Mouse (Mus musculus): ENCODE data around the gene Tmcc1. TPM values are rescaled to one million over a fixed set of nuclear protein-coding genes. Genes with fewer than 3 reads are reported as not detected.

Gene Tmcc1
- polyA plus RNA-seq, 1 experiment, result 24.4 TPM

GRCm38 (mm10) chr6:115983306-115984038, 209.8 kb downstream of the Tmcc1 start:
- Histone ChIP-seq H3K4me1 (replicated peaks; ENCODE audit: control insufficient read depth, insufficient read depth, low read length) (peaks cover 47% of the 10 kb centered on the region), H3K36me3 (ENCODE audit: control insufficient read depth, insufficient read depth, low read length) (peaks cover 14% of the 10 kb centered on the region), H3K27me3 (ENCODE audit: control insufficient read depth, insufficient read depth, low read length) (no peaks in the 10 kb centered on the region), H3K4me3 (ENCODE audit: control insufficient read depth, insufficient read depth, low read length) (no peak overlapping the region), H3K27ac (ENCODE audit: control insufficient read depth, insufficient read depth, low read length) (no peak overlapping the region)
- DNase-seq, result no peak
- TF ChIP-seq CTCF (IDR thresholded peaks at IDR 0.05; ENCODE audit: borderline replicate concordance, control insufficient read depth, extremely low read depth, insufficient read depth, low read length, poor library complexity) (no peak), POLR2A (IDR thresholded peaks at IDR 0.05; ENCODE audit: control insufficient read depth, extremely low read depth, insufficient read depth, low read length, poor library complexity) (no peak)
- WGBS, result 96% methylated on average over 12 of the region's 12 CpGs

- WGBS, result 89% methylated on average over 7 of the region's 7 CpGs
Observed at GRCm38 (mm10) chr6:115982889-115983288, 210.4 kb downstream of the Tmcc1 start.

GRCm38 (mm10) chr6:115978596-115978995, 214.7 kb downstream of the Tmcc1 start:
- H3K4me1 ChIP-seq (replicated peaks; ENCODE audit: control insufficient read depth, insufficient read depth, low read length), result peaks cover 11% of the 10 kb centered on the region
- peaks cover 49% of the 10 kb centered on the region for H3K36me3 ChIP-seq (ENCODE audit: control insufficient read depth, insufficient read depth, low read length)
- no peak for TF ChIP-seq POLR2A (IDR thresholded peaks at IDR 0.05; ENCODE audit: control insufficient read depth, extremely low read depth, insufficient read depth, low read length, poor library complexity)
- TF ChIP-seq CTCF (IDR thresholded peaks at IDR 0.05; ENCODE audit: borderline replicate concordance, control insufficient read depth, extremely low read depth, insufficient read depth, low read length, poor library complexity), result no peak
- no peak overlapping the region for H3K27ac ChIP-seq (ENCODE audit: control insufficient read depth, insufficient read depth, low read length)
- H3K4me3 ChIP-seq (ENCODE audit: control insufficient read depth, insufficient read depth, low read length), result no peak overlapping the region
- H3K27me3 ChIP-seq (ENCODE audit: control insufficient read depth, insufficient read depth, low read length), result no peaks in the 10 kb centered on the region
- DNase-seq, result no peak
- WGBS, result 96% methylated on average over 8 of the region's 8 CpGs

More at GRCm38 (mm10) chr6:115982889-115983288, 210.4 kb downstream of the Tmcc1 start:
- H3K4me3 ChIP-seq (ENCODE audit: control insufficient read depth, insufficient read depth, low read length), result no peak overlapping the region
- H3K36me3 ChIP-seq (ENCODE audit: control insufficient read depth, insufficient read depth, low read length), result peaks cover 18% of the 10 kb centered on the region
- no peak overlapping the region for H3K27ac ChIP-seq (ENCODE audit: control insufficient read depth, insufficient read depth, low read length)
- H3K27me3 ChIP-seq (ENCODE audit: control insufficient read depth, insufficient read depth, low read length), result no peaks in the 10 kb centered on the region
- TF ChIP-seq POLR2A (IDR thresholded peaks at IDR 0.05; ENCODE audit: control insufficient read depth, extremely low read depth, insufficient read depth, low read length, poor library complexity) (no peak), CTCF (IDR thresholded peaks at IDR 0.05; ENCODE audit: borderline replicate concordance, control insufficient read depth, extremely low read depth, insufficient read depth, low read length, poor library complexity) (no peak)
- no peak for DNase-seq
- peaks cover 41% of the 10 kb centered on the region for H3K4me1 ChIP-seq (replicated peaks; ENCODE audit: control insufficient read depth, insufficient read depth, low read length)

GRCm38 (mm10) chr6:115977810-115978209, 215.5 kb downstream of the Tmcc1 start:
- H3K36me3 ChIP-seq (ENCODE audit: control insufficient read depth, insufficient read depth, low read length), result peaks cover 49% of the 10 kb centered on the region
- no peak overlapping the region for H3K4me3 ChIP-seq (ENCODE audit: control insufficient read depth, insufficient read depth, low read length)
- no peak for TF ChIP-seq CTCF (IDR thresholded peaks at IDR 0.05; ENCODE audit: borderline replicate concordance, control insufficient read depth, extremely low read depth, insufficient read depth, low read length, poor library complexity)
- TF ChIP-seq POLR2A (IDR thresholded peaks at IDR 0.05; ENCODE audit: control insufficient read depth, extremely low read depth, insufficient read depth, low read length, poor library complexity), result no peak
- no peaks in the 10 kb centered on the region for H3K27me3 ChIP-seq (ENCODE audit: control insufficient read depth, insufficient read depth, low read length)
- no peak overlapping the region for H3K27ac ChIP-seq (ENCODE audit: control insufficient read depth, insufficient read depth, low read length)
- DNase-seq, result no peak
- peaks cover 19% of the 10 kb centered on the region for H3K4me1 ChIP-seq (replicated peaks; ENCODE audit: control insufficient read depth, insufficient read depth, low read length)
- WGBS, result 85% methylated on average over 15 of the region's 15 CpGs

GRCm38 (mm10) chr6:115975606-115976005, 217.7 kb downstream of the Tmcc1 start:
- TF ChIP-seq POLR2A (IDR thresholded peaks at IDR 0.05; ENCODE audit: control insufficient read depth, extremely low read depth, insufficient read depth, low read length, poor library complexity) (no peak), CTCF (IDR thresholded peaks at IDR 0.05; ENCODE audit: borderline replicate concordance, control insufficient read depth, extremely low read depth, insufficient read depth, low read length, poor library complexity) (no peak)
- 93% methylated on average over 8 of the region's 8 CpGs for WGBS
- Histone ChIP-seq H3K27ac (ENCODE audit: control insufficient read depth, insufficient read depth, low read length) (no peak overlapping the region), H3K27me3 (ENCODE audit: control insufficient read depth, insufficient read depth, low read length) (no peaks in the 10 kb centered on the region), H3K4me1 (replicated peaks; ENCODE audit: control insufficient read depth, insufficient read depth, low read length) (peaks cover 38% of the 10 kb centered on the region), H3K4me3 (ENCODE audit: control insufficient read depth, insufficient read depth, low read length) (no peak overlapping the region), H3K36me3 (ENCODE audit: control insufficient read depth, insufficient read depth, low read length) (peaks cover 49% of the 10 kb centered on the region)
- DNase-seq, result no peak

GRCm38 (mm10) chr6:115973881-115974662, 219.2 kb downstream of the Tmcc1 start:
- peaks cover 52% of the 10 kb centered on the region for H3K4me1 ChIP-seq (replicated peaks; ENCODE audit: control insufficient read depth, insufficient read depth, low read length)

More at GRCm38 (mm10) chr6:115973881-115974662, 219.2 kb downstream of the Tmcc1 start:
- no peak for DNase-seq
- Histone ChIP-seq H3K27ac (ENCODE audit: control insufficient read depth, insufficient read depth, low read length) (no peak overlapping the region), H3K36me3 (ENCODE audit: control insufficient read depth, insufficient read depth, low read length) (peaks cover 34% of the 10 kb centered on the region), H3K27me3 (ENCODE audit: control insufficient read depth, insufficient read depth, low read length) (no peaks in the 10 kb centered on the region), H3K4me3 (ENCODE audit: control insufficient read depth, insufficient read depth, low read length) (no peak overlapping the region)
- WGBS, result 94% methylated on average over 16 of the region's 16 CpGs
- TF ChIP-seq POLR2A (IDR thresholded peaks at IDR 0.05; ENCODE audit: control insufficient read depth, extremely low read depth, insufficient read depth, low read length, poor library complexity), result no peak
- no peak for TF ChIP-seq CTCF (IDR thresholded peaks at IDR 0.05; ENCODE audit: borderline replicate concordance, control insufficient read depth, extremely low read depth, insufficient read depth, low read length, poor library complexity)

All from thymus, adult 2 months (tissue).